Mouse (Mus musculus): Measurements from ENCODE around the gene Mog.

- TF ChIP-seq CTCF (IDR thresholded peaks at IDR 0.05; ENCODE audit: low read depth) (no peak), EP300 (optimal IDR thresholded peaks at IDR 0.05) (no peak)
Observed at GRCm38 (mm10) chr17:37051745-37052144, 28.5 kb upstream of the Mog start.

Measured in stomach, postnatal 0 days (tissue).